Mouse (Mus musculus): ENCODE results near the gene Podxl2. TPM values are rescaled to one million over a fixed set of nuclear protein-coding genes. Genes with fewer than 3 reads are reported as not detected.

Gene Podxl2
- total RNA-seq, 2 experiments from 2014 or later, result 48.5 to 55.1 TPM

- Histone ChIP-seq H3K4me3 (peak within 1 kb of the TSS; percentile 97), H3K27ac (peak within 1 kb of the TSS; percentile 98)
- peak; percentile 96 for DNase-seq
- intact Hi-C loops (cut with DNase I), result no loop called here
- TF ChIP-seq CTCF (IDR thresholded peaks at IDR 0.05), result peak; percentile 39
Observed at GRCm38 (mm10) chr6:88901947-88902820, 27.3 kb upstream of the Podxl2 start, which contains the start of gene Tpra1. TSS of gene Tpra1 (plus strand) at chr6:88902251.

- intact Hi-C loops (cut with DNase I), result no loop called here
- no peak for DNase-seq
- Histone ChIP-seq H3K4me3 (peak overlapping the region; percentile 97), H3K27ac (peak overlapping the region; percentile 98)
- TF ChIP-seq CTCF (IDR thresholded peaks at IDR 0.05), result no peak
Observed at GRCm38 (mm10) chr6:88901471-88901870, 26.6 kb upstream of the Podxl2 start.

- TF ChIP-seq CTCF (IDR thresholded peaks at IDR 0.05), result no peak
- Histone ChIP-seq H3K27ac (no peak overlapping the region; the same call in 1 of the 2 replicates), H3K4me3 (no peak overlapping the region)
- no peak for DNase-seq
- intact Hi-C loops (cut with DNase I), result no loop called here
Observed at GRCm38 (mm10) chr6:88899628-88900027, 24.8 kb upstream of the Podxl2 start.

- intact Hi-C loops (cut with DNase I), result no loop called here
- TF ChIP-seq CTCF (IDR thresholded peaks at IDR 0.05), result no peak
- Histone ChIP-seq H3K27ac (peak overlapping the region; percentile 76), H3K4me3 (peak overlapping the region; percentile 76)
- DNase-seq, result no peak
Observed at GRCm38 (mm10) chr6:88899086-88899485, 24.2 kb upstream of the Podxl2 start.

DNA sequence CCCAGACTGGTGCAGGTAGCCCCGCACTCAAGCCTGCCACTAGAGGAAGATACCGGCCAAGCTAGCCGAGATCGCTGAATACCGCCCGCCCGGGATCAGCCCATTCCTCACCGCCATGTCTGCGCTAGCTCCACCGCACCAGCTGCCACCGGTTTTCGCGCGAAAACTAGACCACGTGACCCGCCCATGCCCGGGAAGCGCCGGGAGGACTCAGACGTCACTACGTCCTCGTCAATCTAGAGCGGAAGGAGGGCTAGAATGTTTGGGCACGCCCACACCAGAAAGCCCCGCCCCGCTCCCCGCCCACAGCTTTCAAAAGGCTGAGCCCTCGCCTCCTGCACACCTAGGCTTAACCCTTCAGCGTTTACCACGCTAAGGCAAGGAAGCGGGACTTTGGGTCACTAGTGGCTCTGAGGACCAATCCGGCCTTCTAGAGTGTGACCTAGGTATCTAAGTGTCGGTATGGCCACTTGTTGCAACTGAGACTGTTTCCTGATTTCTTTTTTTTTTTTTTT lies 23.7 kb upstream of the Podxl2 start, which contains the start of gene Mcm2:
TSS of gene Mcm2 (minus strand) at position 247 of the 515 bp plus-strand sequence.
- no peak for TF ChIP-seq CTCF (IDR thresholded peaks at IDR 0.05)
- DNase-seq, result peak; percentile 96
- H3K4me3 ChIP-seq, result peak within 1 kb of the TSS; percentile 76
- peak within 1 kb of the TSS; percentile 76 for H3K27ac ChIP-seq
- intact Hi-C loops (cut with DNase I), result no loop called here

DNA sequence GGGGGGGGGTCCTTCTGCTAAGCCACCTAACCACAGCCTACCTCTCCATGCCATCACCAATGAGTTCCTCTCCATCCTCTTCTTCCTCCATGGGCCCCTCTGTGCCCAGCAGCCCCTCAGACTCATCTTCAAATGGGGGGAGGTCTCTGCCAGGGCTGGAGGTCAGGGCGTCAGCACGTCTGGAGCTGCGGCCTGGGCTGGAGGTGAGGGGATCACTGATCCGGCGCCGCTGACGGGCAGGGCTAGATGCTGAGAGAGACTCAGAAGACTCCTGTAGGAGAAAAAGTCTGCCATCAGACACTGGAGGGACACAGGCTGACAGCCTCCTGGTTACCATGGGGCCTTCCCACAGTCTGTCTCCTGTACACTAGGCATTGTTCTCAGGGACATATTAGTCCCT lies 22.4 kb upstream of the Podxl2 start:
- no peak for DNase-seq
- intact Hi-C loops (cut with DNase I), result no loop called here
- Histone ChIP-seq H3K4me3 (no peak overlapping the region), H3K27ac (no peak overlapping the region)
- no peak for TF ChIP-seq CTCF (IDR thresholded peaks at IDR 0.05)

DNA sequence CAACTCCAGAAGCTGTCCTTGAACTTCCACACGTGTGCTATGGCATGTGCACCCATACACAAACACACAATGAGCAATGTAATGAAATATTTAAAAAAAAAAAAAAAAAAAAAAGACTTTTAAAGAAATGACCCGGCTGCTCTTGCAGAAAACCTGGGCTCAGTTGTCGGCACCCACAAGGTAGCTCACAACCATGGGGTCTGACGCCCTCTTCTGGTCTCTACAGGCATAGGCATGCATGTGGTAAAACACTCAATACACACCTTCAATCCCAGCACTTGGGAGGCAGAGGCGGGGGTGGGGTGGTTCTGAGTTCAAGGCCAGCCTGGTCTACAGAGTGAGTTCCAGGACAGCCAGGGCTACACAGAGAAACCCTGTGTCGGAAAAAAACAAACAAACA lies 21.1 kb upstream of the Podxl2 start:
- Histone ChIP-seq H3K27ac (no peak overlapping the region), H3K4me3 (no peak overlapping the region)
- intact Hi-C loops (cut with DNase I), result no loop called here
- peak; percentile 13; the same call in 1 of the 2 replicates for TF ChIP-seq CTCF (IDR thresholded peaks at IDR 0.05)
- DNase-seq, result no peak

DNA sequence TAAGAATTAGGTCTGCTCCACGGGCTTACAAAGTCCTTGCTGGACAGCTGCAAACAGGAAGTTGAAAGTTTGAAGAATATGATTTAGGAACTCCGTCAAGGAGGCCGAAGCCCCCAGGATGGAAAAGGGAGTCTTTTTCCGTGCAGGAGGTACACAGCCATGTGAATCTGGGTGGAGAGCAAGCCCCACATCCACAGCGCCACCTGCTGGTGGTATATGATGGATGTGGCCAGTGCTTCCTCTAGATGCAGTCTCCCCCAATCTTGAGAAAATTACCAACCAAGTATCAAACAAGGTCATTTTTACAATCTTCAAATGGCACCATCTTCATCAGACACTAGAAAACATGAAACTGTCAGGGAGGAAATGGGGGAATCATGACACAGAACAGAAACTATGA lies 18.7 kb upstream of the Podxl2 start:
- peak; percentile 87 for TF ChIP-seq CTCF (IDR thresholded peaks at IDR 0.05)
- no peak overlapping the region for H3K27ac ChIP-seq
- peak; percentile 76 for DNase-seq
- H3K4me3 ChIP-seq, result no peak overlapping the region
- intact Hi-C loops (cut with DNase I), result loop anchor here (2.0 kb wide), 2 partner anchors 31 to 337 kb away; no protein-coding TSS in a partner anchor

DNA sequence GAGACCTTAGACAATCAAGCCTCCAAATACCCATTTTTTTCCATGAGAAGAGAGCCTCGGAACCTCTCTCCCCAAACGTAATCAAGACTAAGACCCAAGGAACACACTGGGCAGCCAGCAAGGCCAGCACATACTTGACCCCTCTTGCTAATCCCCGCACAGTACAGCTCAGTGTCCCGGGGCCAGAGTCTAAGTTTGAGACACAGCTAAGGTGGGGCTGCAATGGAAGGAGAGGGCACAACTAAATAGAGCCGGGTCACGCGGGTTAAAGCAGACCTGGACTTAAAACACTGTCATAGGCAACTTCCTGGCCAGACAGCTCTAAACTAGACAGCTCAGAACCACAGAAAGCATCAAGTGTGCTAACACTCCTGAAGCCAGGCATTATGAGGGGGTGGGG lies 16.0 kb upstream of the Podxl2 start:
- no peak for TF ChIP-seq CTCF (IDR thresholded peaks at IDR 0.05)
- intact Hi-C loops (cut with DNase I), result no loop called here

GRCm38 (mm10) chr6:88889410-88890042 lies 14.7 kb upstream of the Podxl2 start:
- Histone ChIP-seq H3K4me3 (no peak overlapping the region), H3K27ac (no peak overlapping the region)
- TF ChIP-seq CTCF (IDR thresholded peaks at IDR 0.05), result no peak
- intact Hi-C loops (cut with DNase I), result no loop called here
- no peak for DNase-seq

More for the DNA sequence above, 16.0 kb upstream of the Podxl2 start:
- DNase-seq, result no peak
- H3K4me3 ChIP-seq, result no peak overlapping the region
- H3K27ac ChIP-seq, result no peak overlapping the region

DNA sequence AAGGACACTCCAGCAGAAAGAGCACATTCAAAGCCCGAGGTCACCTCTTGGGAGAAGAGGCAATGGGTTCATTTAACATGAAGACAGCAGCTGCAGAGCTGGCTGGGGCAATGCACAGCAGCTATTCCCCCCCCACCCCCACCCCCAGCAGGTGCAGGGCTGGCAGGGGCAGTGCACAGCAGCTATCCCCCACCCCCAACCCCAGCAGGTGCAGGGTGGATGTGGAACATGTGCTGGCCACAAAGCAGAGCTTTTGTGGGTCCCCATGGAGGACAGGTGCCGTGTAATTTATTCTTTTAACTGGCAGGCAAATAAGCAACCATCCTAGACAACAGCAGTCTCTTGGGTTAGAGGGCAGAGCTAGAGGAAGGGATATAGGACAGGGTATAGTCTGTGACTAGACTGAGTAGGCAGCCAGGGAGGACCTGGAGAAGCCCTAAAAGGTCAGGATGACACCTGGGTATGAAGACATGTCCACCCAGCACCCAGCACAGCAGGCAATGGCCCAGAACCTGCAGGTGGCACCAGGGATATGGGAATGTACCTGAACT lies 11.6 kb upstream of the Podxl2 start:
- DNase-seq, result peak; percentile 10
- intact Hi-C loops (cut with DNase I), result no loop called here
- no peak overlapping the region for H3K27ac ChIP-seq
- H3K4me3 ChIP-seq, result no peak overlapping the region
- TF ChIP-seq CTCF (IDR thresholded peaks at IDR 0.05), result no peak

DNA sequence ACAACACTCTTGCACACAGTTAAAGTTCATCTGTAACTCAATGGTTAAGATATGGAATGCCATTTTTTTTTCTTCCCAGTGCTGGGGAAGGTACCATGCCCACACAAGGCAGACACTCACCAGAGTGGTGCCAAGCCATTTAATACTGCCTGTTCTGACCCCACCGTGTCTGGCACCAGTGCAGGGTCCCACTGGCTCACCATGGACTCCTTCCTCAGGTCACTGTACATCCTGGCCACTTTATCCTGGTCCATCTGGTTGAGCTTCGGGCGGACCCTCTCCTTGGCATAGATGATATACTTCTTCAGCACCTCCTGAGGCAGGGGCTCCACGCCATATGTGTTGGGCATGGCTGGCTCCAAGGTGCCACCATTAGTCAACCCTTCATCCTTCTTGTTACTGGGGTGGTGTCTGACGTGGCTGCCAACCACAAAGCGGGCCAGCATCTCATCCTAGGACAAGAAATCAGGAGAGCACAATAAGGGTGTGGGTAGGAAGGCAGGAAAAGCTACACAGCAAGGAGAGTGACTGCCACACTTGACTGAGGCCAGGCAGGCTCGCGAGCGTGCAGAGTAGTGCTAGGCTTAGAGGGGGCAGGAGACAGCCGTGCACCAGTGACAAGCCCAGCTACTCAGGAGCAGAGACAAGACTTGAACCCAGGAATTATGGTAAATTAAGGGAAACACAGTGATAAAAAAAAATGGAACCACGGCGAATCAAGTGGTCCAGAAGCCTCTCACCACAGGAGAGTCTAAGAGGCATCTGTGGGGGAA lies 11.0 kb upstream of the Podxl2 start:
- peak; percentile 9 for DNase-seq
- intact Hi-C loops (cut with DNase I), result no loop called here
- Histone ChIP-seq H3K4me3 (no peak overlapping the region), H3K27ac (no peak overlapping the region)
- TF ChIP-seq CTCF (IDR thresholded peaks at IDR 0.05), result no peak

Data from gastrocnemius, adult 2 months (tissue).